Mouse (Mus musculus): ENCODE data around the gene Tmem131. TPM values are rescaled to one million over a fixed set of nuclear protein-coding genes. Genes with fewer than 3 reads are reported as not detected.

The Tmem131 gene
- total RNA-seq (2021): 10 to 100 TPM; 44.4 to 58.3 TPM
- long read RNA-seq, experiment 1, full-length matches to known transcripts: 7 of 26 reads
- long read RNA-seq, experiment 1, partial matches to known transcripts: 12 of 26 reads
- long read RNA-seq, experiment 1, other reads (novel, unspliced or antisense): 7 of 26 reads
- long read RNA-seq, experiment 2, full-length matches to known transcripts: 6 of 22 reads
- long read RNA-seq, experiment 2, partial matches to known transcripts: 8 of 22 reads
- long read RNA-seq, experiment 2, other reads (novel, unspliced or antisense): 8 of 22 reads

GRCm38 (mm10) chr1:36943653-36944052, at the start of gene Tmem131:
Gene Tmem131, minus strand, starts transcription at chr1:36943666.
- no peak for DNase-seq

GRCm38 (mm10) chr1:36988561-36988960, 45.1 kb upstream of the Tmem131 start:
- DNase-seq: no peak

GRCm38 (mm10) chr1:36988161-36988560, 44.7 kb upstream of the Tmem131 start:
- no peak for DNase-seq

GRCm38 (mm10) chr1:36987172-36988148, 44.0 kb upstream of the Tmem131 start:
- DNase-seq: no peak

- DNase-seq: no peak
These were observed 43.1 kb upstream of the Tmem131 start for GRCm38 (mm10) chr1:36986396-36987160.

- DNase-seq: no peak
These were observed 42.4 kb upstream of the Tmem131 start for GRCm38 (mm10) chr1:36985896-36986295.

GRCm38 (mm10) chr1:36984406-36984805, 40.9 kb upstream of the Tmem131 start:
- no peak for DNase-seq

GRCm38 (mm10) chr1:36983754-36984153, 40.3 kb upstream of the Tmem131 start:
- no peak for DNase-seq

- DNase-seq: no peak
These were observed 38.9 kb upstream of the Tmem131 start for GRCm38 (mm10) chr1:36982191-36982961.

GRCm38 (mm10) chr1:36976770-36977169, 33.3 kb upstream of the Tmem131 start:
- DNase-seq: no peak

GRCm38 (mm10) chr1:36970918-36971617, 27.6 kb upstream of the Tmem131 start:
- DNase-seq: no peak

- DNase-seq: no peak
These were observed 22.4 kb upstream of the Tmem131 start for GRCm38 (mm10) chr1:36965831-36966230.

- no peak for DNase-seq
These were observed 19.1 kb upstream of the Tmem131 start for GRCm38 (mm10) chr1:36962379-36963176.

GRCm38 (mm10) chr1:36960509-36961222, 17.2 kb upstream of the Tmem131 start:
- DNase-seq: no peak

- DNase-seq: peak; percentile 46
These were observed 6.2 kb upstream of the Tmem131 start for GRCm38 (mm10) chr1:36949591-36950184.

- DNase-seq: no peak
These were observed 4.0 kb upstream of the Tmem131 start for GRCm38 (mm10) chr1:36947448-36947847.

- DNase-seq: no peak
These were observed 3.1 kb downstream of the Tmem131 start for GRCm38 (mm10) chr1:36940381-36940762.

GRCm38 (mm10) chr1:36939506-36940380, 3.7 kb downstream of the Tmem131 start:
- DNase-seq: peak; percentile 93
